Mouse (Mus musculus) neutrophil, adult 59 days (primary cell): ENCODE measurements around the gene Plk3. TPM values are rescaled to one million over a fixed set of nuclear protein-coding genes. Genes with fewer than 3 reads are reported as not detected.

Source experiments
- total RNA-seq, 2 experiments: library from RNA; stranded (reverse); gene quantifications; 1 replicate in 1 of 2; 2 replicates in 1 of 2; pipeline ENCODE4 v1.2.4; 2023

The Plk3 gene
- 100 to 1,000 TPM; 242 to 273 TPM for total RNA-seq

DNA sequence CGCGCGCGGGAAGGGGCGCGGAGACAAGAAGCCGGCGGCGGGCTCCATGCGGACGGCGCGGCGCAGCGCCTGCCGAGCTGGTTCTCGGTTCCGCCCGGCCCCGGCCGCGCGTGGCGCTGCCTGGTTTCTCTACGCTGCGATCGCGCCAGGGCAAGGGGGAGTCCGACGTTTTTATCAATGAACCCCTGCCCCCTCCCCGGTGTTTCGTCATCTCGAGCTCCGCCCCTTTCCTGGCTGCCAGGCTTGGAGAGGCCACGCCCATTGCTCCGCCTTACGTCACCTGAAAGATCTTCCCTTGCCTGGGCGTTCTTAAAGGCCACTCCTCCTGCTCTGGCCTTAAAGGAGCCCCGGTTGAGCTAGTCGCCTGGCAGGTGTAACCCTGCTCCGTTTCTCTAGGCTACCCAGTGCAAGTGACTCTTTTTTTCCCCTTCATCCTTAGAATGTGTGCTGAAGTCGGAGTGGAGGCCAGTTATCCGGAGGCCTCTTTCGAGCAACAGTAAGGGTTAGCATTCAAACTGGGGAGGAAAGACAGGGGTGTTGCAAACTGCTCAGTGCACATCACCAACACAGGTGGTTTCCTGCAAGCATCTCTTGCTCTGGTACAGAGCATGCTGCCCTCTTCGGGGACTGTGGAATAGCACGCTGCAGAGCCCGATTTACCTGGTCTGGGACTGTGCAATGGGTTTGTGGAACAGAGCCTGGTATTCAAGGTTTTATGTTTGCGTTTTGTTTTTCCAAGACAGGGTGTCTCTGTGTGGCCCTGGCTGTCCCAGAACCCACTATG is at the start of gene Plk3:
Plk3 (minus strand) TSS at position 147 of the 784 bp plus-strand sequence.

GRCm38 (mm10) chr4:117181863-117182758 is 48.3 kb upstream of the Plk3 start, which contains the start of gene Kif2c:
Gene Kif2c, minus strand, starts transcription at chr4:117182639.

DNA sequence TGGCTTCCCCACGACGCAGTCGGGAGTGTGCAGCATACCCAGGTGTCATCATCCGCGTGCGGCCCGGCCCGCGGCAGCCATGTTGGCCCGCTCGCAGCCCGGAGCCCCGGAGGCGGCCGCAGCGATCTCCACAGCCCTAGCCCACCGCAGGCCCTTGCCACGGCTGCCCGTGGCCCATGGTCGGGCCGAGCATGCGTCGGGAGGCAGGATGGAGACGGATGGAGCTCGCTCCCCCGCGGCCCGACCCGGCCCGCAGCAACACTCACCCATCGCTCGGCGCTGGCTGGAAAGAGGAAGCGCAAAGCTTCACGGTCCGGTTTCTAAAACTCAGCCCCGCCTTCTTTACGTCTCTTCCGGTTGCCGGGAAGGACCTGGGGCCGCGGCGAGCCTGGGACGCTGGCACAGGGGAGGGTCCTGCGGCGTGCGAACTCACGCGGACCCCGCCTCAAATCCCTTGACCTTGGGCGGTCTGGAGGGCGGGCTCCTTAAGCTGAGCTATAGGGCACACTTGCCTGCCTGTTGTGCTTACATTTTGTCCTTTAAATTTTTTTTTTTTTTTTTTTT is 22.1 kb upstream of the Plk3 start, which contains the start of gene Rps8:
Rps8 (minus strand) TSS at position 452 of the 564 bp plus-strand sequence.

DNA sequence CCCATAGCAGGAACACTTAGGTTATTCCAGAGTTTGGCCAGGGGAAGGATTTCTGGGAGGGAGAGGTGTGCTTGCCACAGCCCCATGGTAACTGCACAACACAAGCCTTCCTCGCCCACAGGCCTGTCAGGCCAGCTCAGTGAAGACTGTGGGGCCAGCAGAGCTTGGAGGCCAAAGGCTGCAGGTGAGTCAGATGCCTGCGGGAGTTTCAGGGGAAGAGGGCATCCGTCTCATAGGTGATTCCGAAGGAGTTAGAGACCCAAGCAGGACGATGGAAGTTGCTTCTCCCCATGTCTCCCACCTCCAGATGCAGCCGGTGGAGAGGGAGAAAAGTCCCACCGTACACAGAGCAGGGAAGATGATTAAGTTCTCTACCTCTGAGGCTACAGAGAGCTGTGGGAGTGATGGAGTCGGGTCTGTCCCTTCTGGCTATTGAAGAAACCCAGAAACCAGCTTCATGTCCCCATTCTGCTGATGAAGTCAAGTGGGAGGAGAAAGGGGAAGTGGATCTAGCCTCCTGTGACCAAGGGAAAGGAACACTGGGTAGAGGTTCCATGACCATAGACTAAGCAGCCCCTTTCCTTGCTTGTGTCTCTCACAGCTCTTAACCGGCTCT is 7.0 kb downstream of the Plk3 start, which contains the start of gene Tctex1d4:
Tctex1d4 (plus strand) TSS at position 120 of the 616 bp plus-strand sequence.

GRCm38 (mm10) chr4:117125348-117125909 is 8.3 kb downstream of the Plk3 start, which contains the start of gene Btbd19:
Gene Btbd19, minus strand, starts transcription at chr4:117125725.

GRCm38 (mm10) chr4:117095551-117096452 is 38.0 kb downstream of the Plk3 start, which contains the start of gene Ptch2:
Gene Ptch2, plus strand, starts transcription at chr4:117096075.

Other genes with a start within 250 kb of the Plk3 start
- 10 to 100 TPM; 43.9 to 63.0 TPM for gene Urod, start 139.6 kb downstream of the Plk3 start, total RNA-seq
- gene Hectd3, start 138.6 kb downstream of the Plk3 start, total RNA-seq = 10 to 100 TPM; 31.7 to 35.4 TPM
- 1 to 10 TPM; 6.9 to 9.4 TPM for gene Eif2b3, start 114.6 kb downstream of the Plk3 start, total RNA-seq
- gene Ptch2, start 37.9 kb downstream of the Plk3 start, total RNA-seq = 1 to 10 TPM; 3.0 to 3.2 TPM
- 10 to 100 TPM; 40.8 to 55.3 TPM for gene Btbd19, start 8.2 kb downstream of the Plk3 start, total RNA-seq
- gene Tctex1d4, start 7.2 kb downstream of the Plk3 start, total RNA-seq = 1 to 10 TPM; 1.5 to 3.1 TPM
- gene Rps8, start 22.3 kb upstream of the Plk3 start, total RNA-seq = 100 to 1,000 TPM; 709 to 723 TPM
- gene Kif2c, start 48.7 kb upstream of the Plk3 start, total RNA-seq = 10 to 100 TPM; 24.1 to 26.3 TPM
- 1 to 10 TPM in 1 of 2 experiments, under 1 TPM in 1; 0.60 to 1.4 TPM for gene Tmem53, start 118.0 kb upstream of the Plk3 start, total RNA-seq
- gene Armh1, start 118.2 kb upstream of the Plk3 start, total RNA-seq = not detected